Mouse (Mus musculus): ENCODE measurements at regions not wholly inside any gene's neighbourhood (a gene's known extent, or its start where the extent isn't known, plus 50 kb on each side); places are given as distances from the start of the nearest gene placed in this dataset.

GRCm38 (mm10) chr3:83416536-83416935 is 288.8 kb downstream of the Dchs2 start:
- TF ChIP-seq CTCF (conservative IDR thresholded peaks at IDR 0.05; ENCODE audit: low read length) (peak; percentile 16), POU5F1 (IDR thresholded peaks at IDR 0.05; ENCODE audit: borderline replicate concordance, low read length) (no peak)
- Histone ChIP-seq H3K9me3 (ENCODE audit: low read length) (peaks cover 11% of the 10 kb centered on the region; the same call in 1 of the 2 replicates), H3K27me3 (ENCODE audit: insufficient read depth, low read length) (no peaks in the 10 kb centered on the region), H3K36me3 (ENCODE audit: insufficient read depth, low read length) (no peaks in the 10 kb centered on the region), H3K4me1 (replicated peaks; ENCODE audit: low read depth, low read length) (no peaks in the 10 kb centered on the region), H3K4me3 (replicated peaks; ENCODE audit: low read length) (no peak overlapping the region)

- Histone ChIP-seq H3K4me1 (replicated peaks; ENCODE audit: low read depth, low read length) (no peaks in the 10 kb centered on the region), H3K36me3 (ENCODE audit: insufficient read depth, low read length) (no peaks in the 10 kb centered on the region), H3K27me3 (ENCODE audit: insufficient read depth, low read length) (no peaks in the 10 kb centered on the region), H3K4me3 (replicated peaks; ENCODE audit: low read length) (no peak overlapping the region), H3K9me3 (ENCODE audit: low read length) (peaks cover 4% of the 10 kb centered on the region; the same call in 1 of the 2 replicates)
- no peak for TF ChIP-seq POU5F1 (IDR thresholded peaks at IDR 0.05; ENCODE audit: borderline replicate concordance, low read length)
- no peak for TF ChIP-seq NANOG (IDR thresholded peaks at IDR 0.05; ENCODE audit: borderline replicate concordance, low read length)
These were observed 296.5 kb downstream of the Dchs2 start for GRCm38 (mm10) chr3:83424267-83424666.

GRCm38 (mm10) chr3:83429376-83429775 is 301.6 kb downstream of the Dchs2 start:
- no peaks in the 10 kb centered on the region for H3K4me1 ChIP-seq (replicated peaks; ENCODE audit: low read depth, low read length)
- H3K36me3 ChIP-seq (ENCODE audit: insufficient read depth, low read length) = no peaks in the 10 kb centered on the region
- H3K9me3 ChIP-seq (ENCODE audit: low read length) = peaks cover 17% of the 10 kb centered on the region
- no peaks in the 10 kb centered on the region for H3K27me3 ChIP-seq (ENCODE audit: insufficient read depth, low read length)
- no peak overlapping the region for H3K4me3 ChIP-seq (replicated peaks; ENCODE audit: low read length)
- TF ChIP-seq CTCF (conservative IDR thresholded peaks at IDR 0.05; ENCODE audit: low read length) (no peak), NANOG (IDR thresholded peaks at IDR 0.05; ENCODE audit: borderline replicate concordance, low read length) (no peak), POU5F1 (IDR thresholded peaks at IDR 0.05; ENCODE audit: borderline replicate concordance, low read length) (no peak)

- H3K4me1 ChIP-seq (replicated peaks; ENCODE audit: low read depth, low read length) = no peaks in the 10 kb centered on the region
- TF ChIP-seq NANOG (IDR thresholded peaks at IDR 0.05; ENCODE audit: borderline replicate concordance, low read length) (no peak), CTCF (conservative IDR thresholded peaks at IDR 0.05; ENCODE audit: low read length) (no peak), POU5F1 (IDR thresholded peaks at IDR 0.05; ENCODE audit: borderline replicate concordance, low read length) (no peak)
These were observed 318.5 kb downstream of the Dchs2 start for GRCm38 (mm10) chr3:83446154-83446667.

GRCm38 (mm10) chr3:83450662-83451061 is 315.5 kb upstream of the Sfrp2 start:
- TF ChIP-seq POU5F1 (IDR thresholded peaks at IDR 0.05; ENCODE audit: borderline replicate concordance, low read length) = no peak
- Histone ChIP-seq H3K4me1 (replicated peaks; ENCODE audit: low read depth, low read length) (no peaks in the 10 kb centered on the region), H3K36me3 (ENCODE audit: insufficient read depth, low read length) (no peaks in the 10 kb centered on the region), H3K9me3 (ENCODE audit: low read length) (peaks cover 9% of the 10 kb centered on the region), H3K4me3 (replicated peaks; ENCODE audit: low read length) (no peak overlapping the region), H3K27me3 (ENCODE audit: insufficient read depth, low read length) (no peaks in the 10 kb centered on the region)

More at GRCm38 (mm10) chr3:83446154-83446667, 318.5 kb downstream of the Dchs2 start:
- no peaks in the 10 kb centered on the region for H3K9me3 ChIP-seq (ENCODE audit: low read length)
- no peak overlapping the region for H3K4me3 ChIP-seq (replicated peaks; ENCODE audit: low read length)
- no peaks in the 10 kb centered on the region for H3K36me3 ChIP-seq (ENCODE audit: insufficient read depth, low read length)
- no peaks in the 10 kb centered on the region for H3K27me3 ChIP-seq (ENCODE audit: insufficient read depth, low read length)

GRCm38 (mm10) chr3:83451317-83451716 is 314.8 kb upstream of the Sfrp2 start:
- no peak for TF ChIP-seq NANOG (IDR thresholded peaks at IDR 0.05; ENCODE audit: borderline replicate concordance, low read length)
- no peak for TF ChIP-seq POU5F1 (IDR thresholded peaks at IDR 0.05; ENCODE audit: borderline replicate concordance, low read length)
- TF ChIP-seq CTCF (conservative IDR thresholded peaks at IDR 0.05; ENCODE audit: low read length) = no peak
- no peak overlapping the region for H3K4me3 ChIP-seq (replicated peaks; ENCODE audit: low read length)
- H3K36me3 ChIP-seq (ENCODE audit: insufficient read depth, low read length) = no peaks in the 10 kb centered on the region
- H3K27me3 ChIP-seq (ENCODE audit: insufficient read depth, low read length) = no peaks in the 10 kb centered on the region
- H3K9me3 ChIP-seq (ENCODE audit: low read length) = peaks cover 14% of the 10 kb centered on the region
- no peaks in the 10 kb centered on the region for H3K4me1 ChIP-seq (replicated peaks; ENCODE audit: low read depth, low read length)

- TF ChIP-seq CTCF (conservative IDR thresholded peaks at IDR 0.05; ENCODE audit: low read length) = no peak
- Histone ChIP-seq H3K36me3 (ENCODE audit: insufficient read depth, low read length) (no peaks in the 10 kb centered on the region), H3K4me3 (replicated peaks; ENCODE audit: low read length) (no peak overlapping the region), H3K4me1 (replicated peaks; ENCODE audit: low read depth, low read length) (no peaks in the 10 kb centered on the region), H3K9me3 (ENCODE audit: low read length) (peaks cover 28% of the 10 kb centered on the region), H3K27me3 (ENCODE audit: insufficient read depth, low read length) (no peaks in the 10 kb centered on the region)
These were observed 312.7 kb upstream of the Sfrp2 start for GRCm38 (mm10) chr3:83453462-83453861.

GRCm38 (mm10) chr3:83458450-83458849 is 307.7 kb upstream of the Sfrp2 start:
- no peak for TF ChIP-seq NANOG (IDR thresholded peaks at IDR 0.05; ENCODE audit: borderline replicate concordance, low read length)
- TF ChIP-seq CTCF (conservative IDR thresholded peaks at IDR 0.05; ENCODE audit: low read length) = no peak
- TF ChIP-seq POU5F1 (IDR thresholded peaks at IDR 0.05; ENCODE audit: borderline replicate concordance, low read length) = no peak
- no peaks in the 10 kb centered on the region for H3K27me3 ChIP-seq (ENCODE audit: insufficient read depth, low read length)
- no peak overlapping the region for H3K4me3 ChIP-seq (replicated peaks; ENCODE audit: low read length)
- peaks cover 28% of the 10 kb centered on the region for H3K9me3 ChIP-seq (ENCODE audit: low read length)
- no peaks in the 10 kb centered on the region for H3K4me1 ChIP-seq (replicated peaks; ENCODE audit: low read depth, low read length)
- H3K36me3 ChIP-seq (ENCODE audit: insufficient read depth, low read length) = no peaks in the 10 kb centered on the region

GRCm38 (mm10) chr3:83479251-83479650 is 286.9 kb upstream of the Sfrp2 start:
- Histone ChIP-seq H3K4me3 (replicated peaks; ENCODE audit: low read length) (no peak overlapping the region), H3K27me3 (ENCODE audit: insufficient read depth, low read length) (no peaks in the 10 kb centered on the region), H3K9me3 (ENCODE audit: low read length) (no peaks in the 10 kb centered on the region), H3K4me1 (replicated peaks; ENCODE audit: low read depth, low read length) (0 out of 2 replicates have a peak, but pooled peaks cover 3% of the 10 kb centered on the region), H3K36me3 (ENCODE audit: insufficient read depth, low read length) (no peaks in the 10 kb centered on the region)
- no peak for TF ChIP-seq NANOG (IDR thresholded peaks at IDR 0.05; ENCODE audit: borderline replicate concordance, low read length)
- no peak for TF ChIP-seq CTCF (conservative IDR thresholded peaks at IDR 0.05; ENCODE audit: low read length)
- no peak for TF ChIP-seq POU5F1 (IDR thresholded peaks at IDR 0.05; ENCODE audit: borderline replicate concordance, low read length)

Measured in E14TG2a.4 (cell line).